Mouse (Mus musculus): ENCODE measurements around the gene Safb. TPM values are rescaled to one million over a fixed set of nuclear protein-coding genes. Genes with fewer than 3 reads are reported as not detected.
"Not testable (repeated sequence)": the region's sequence is repeated elsewhere in the genome, so short reads cannot be mapped to it uniquely, and the experiment has no call there.

The Safb gene
- polyA plus RNA-seq, 1 experiment from 2014 or later = 113 TPM

- Histone ChIP-seq H3K9ac (no peak overlapping the region), H3K9me3 (no peaks in the 10 kb centered on the region), H3K27ac (no peak overlapping the region), H3K4me2 (replicated peaks) (no peak overlapping the region), H3K36me3 (peaks cover 86% of the 10 kb centered on the region), H3K27me3 (no peaks in the 10 kb centered on the region), H3K4me1 (peaks cover 6% of the 10 kb centered on the region), H3K4me3 (no peak overlapping the region)
- no peak for ATAC-seq (ENCODE audit: low FRiP score, low read depth)
- 93% methylated on average over 28 of the region's 28 CpGs for WGBS
These were observed 18.8 kb downstream of the Safb start for GRCm38 (mm10) chr17:56603186-56604069.

- Histone ChIP-seq H3K36me3 (peaks cover 86% of the 10 kb centered on the region), H3K4me1 (peaks cover 12% of the 10 kb centered on the region), H3K9me3 (no peaks in the 10 kb centered on the region), H3K27me3 (no peaks in the 10 kb centered on the region), H3K4me2 (replicated peaks) (no peak overlapping the region), H3K27ac (no peak overlapping the region), H3K4me3 (no peak overlapping the region), H3K9ac (no peak overlapping the region)
- WGBS = 90% methylated on average over 9 of the region's 9 CpGs
- ATAC-seq (ENCODE audit: low FRiP score, low read depth) = no peak
These were observed 19.4 kb downstream of the Safb start for GRCm38 (mm10) chr17:56604070-56604380.

- no peak overlapping the region for H3K27ac ChIP-seq
- WGBS = 87% methylated on average over 3 of the region's 3 CpGs
These were observed 19.8 kb downstream of the Safb start for GRCm38 (mm10) chr17:56604422-56604821.

GRCm38 (mm10) chr17:56605431-56605830 is 20.8 kb downstream of the Safb start:
- no peak overlapping the region for H3K4me2 ChIP-seq (replicated peaks)
- no peak overlapping the region for H3K9ac ChIP-seq
- no peak overlapping the region for H3K27ac ChIP-seq
- peaks cover 19% of the 10 kb centered on the region for H3K4me1 ChIP-seq
- H3K9me3 ChIP-seq = no peaks in the 10 kb centered on the region
- no peaks in the 10 kb centered on the region for H3K27me3 ChIP-seq
- no peak for ATAC-seq (ENCODE audit: low FRiP score, low read depth)
- H3K4me3 ChIP-seq = no peak overlapping the region
- 89% methylated on average over 9 of the region's 9 CpGs for WGBS
- H3K36me3 ChIP-seq = peaks cover 72% of the 10 kb centered on the region

More at GRCm38 (mm10) chr17:56604422-56604821, 19.8 kb downstream of the Safb start:
- Histone ChIP-seq H3K9ac (no peak overlapping the region), H3K9me3 (no peaks in the 10 kb centered on the region), H3K4me2 (replicated peaks) (no peak overlapping the region), H3K4me1 (peaks cover 14% of the 10 kb centered on the region), H3K36me3 (peaks cover 82% of the 10 kb centered on the region), H3K4me3 (no peak overlapping the region), H3K27me3 (no peaks in the 10 kb centered on the region)
- ATAC-seq (ENCODE audit: low FRiP score, low read depth) = no peak

GRCm38 (mm10) chr17:56607521-56608062 is 23.0 kb downstream of the Safb start:
- no peaks in the 10 kb centered on the region for H3K27me3 ChIP-seq
- no peak overlapping the region for H3K4me2 ChIP-seq (replicated peaks)
- H3K36me3 ChIP-seq = peaks cover 51% of the 10 kb centered on the region
- H3K9me3 ChIP-seq = no peaks in the 10 kb centered on the region
- peaks cover 29% of the 10 kb centered on the region for H3K4me1 ChIP-seq
- no peak for ATAC-seq (ENCODE audit: low FRiP score, low read depth)
- H3K4me3 ChIP-seq = no peak overlapping the region; the same call in 1 of the 2 replicates
- H3K9ac ChIP-seq = 0 out of 2 replicates have a peak overlapping the region, but pooled peaks have one; percentile 26
- WGBS = 69% methylated on average over 3 of the region's 3 CpGs
- no peak overlapping the region for H3K27ac ChIP-seq

- H3K9me3 ChIP-seq = no peaks in the 10 kb centered on the region
- 45% methylated on average over 5 of the region's 5 CpGs for WGBS
- peak overlapping the region; percentile 85 for H3K9ac ChIP-seq
- no peaks in the 10 kb centered on the region for H3K27me3 ChIP-seq
- H3K27ac ChIP-seq = no peak overlapping the region; the same call in 1 of the 2 replicates
- no peak for ATAC-seq (ENCODE audit: low FRiP score, low read depth)
- H3K4me1 ChIP-seq = peaks cover 29% of the 10 kb centered on the region
- peak overlapping the region; percentile 88 for H3K4me2 ChIP-seq (replicated peaks)
- H3K36me3 ChIP-seq = peaks cover 40% of the 10 kb centered on the region
- peak overlapping the region; percentile 71 for H3K4me3 ChIP-seq
These were observed 24.1 kb downstream of the Safb start for GRCm38 (mm10) chr17:56608699-56609098.

GRCm38 (mm10) chr17:56609452-56610171 is 25.0 kb downstream of the Safb start, which contains the start of gene 2410015M20Rik:
Gene 2410015M20Rik (minus strand): TSS chr17:56609771.
- Histone ChIP-seq H3K27ac (peak within 1 kb of the TSS; percentile 48; the same call in 1 of the 2 replicates), H3K9ac (peak within 1 kb of the TSS; percentile 85), H3K36me3 (peaks cover 36% of the 10 kb centered on the region), H3K27me3 (no peaks in the 10 kb centered on the region), H3K4me2 (replicated peaks) (peak within 1 kb of the TSS; percentile 88), H3K9me3 (no peaks in the 10 kb centered on the region), H3K4me1 (peaks cover 36% of the 10 kb centered on the region), H3K4me3 (peak within 1 kb of the TSS; percentile 71)
- under 1% methylated on average over 44 of the region's 44 CpGs for WGBS
- peak; percentile 88 for ATAC-seq (ENCODE audit: low FRiP score, low read depth)

- no peak for ATAC-seq (ENCODE audit: low FRiP score, low read depth)
- peaks cover 36% of the 10 kb centered on the region for H3K36me3 ChIP-seq
- H3K4me2 ChIP-seq (replicated peaks) = no peak overlapping the region
- H3K27ac ChIP-seq = 0 out of 2 replicates have a peak overlapping the region, but pooled peaks have one; percentile 10
- 68% methylated on average over 2 of the region's 2 CpGs for WGBS
- no peaks in the 10 kb centered on the region for H3K27me3 ChIP-seq
- no peak overlapping the region for H3K4me3 ChIP-seq
- no peak overlapping the region for H3K9ac ChIP-seq
- peaks cover 44% of the 10 kb centered on the region for H3K4me1 ChIP-seq
- H3K9me3 ChIP-seq = no peaks in the 10 kb centered on the region
These were observed 26.7 kb downstream of the Safb start for GRCm38 (mm10) chr17:56611323-56611722.

- Histone ChIP-seq H3K4me1 (peaks cover 44% of the 10 kb centered on the region), H3K4me3 (no peak overlapping the region), H3K27me3 (no peaks in the 10 kb centered on the region), H3K9me3 (no peaks in the 10 kb centered on the region), H3K4me2 (replicated peaks) (0 out of 2 replicates have a peak overlapping the region, but pooled peaks have one; percentile 7), H3K36me3 (peaks cover 36% of the 10 kb centered on the region), H3K9ac (no peak overlapping the region), H3K27ac (no peak overlapping the region)
- 12% methylated on average over 14 of the region's 14 CpGs for WGBS
- no peak for ATAC-seq (ENCODE audit: low FRiP score, low read depth)
These were observed 27.4 kb downstream of the Safb start for GRCm38 (mm10) chr17:56611861-56612564.

- H3K4me3 ChIP-seq, H3K9ac ChIP-seq: not testable (repeated sequence)
- WGBS = 79% methylated on average over 10 of the region's 10 CpGs
These were observed 27.9 kb downstream of the Safb start for GRCm38 (mm10) chr17:56612565-56612939.

GRCm38 (mm10) chr17:56613236-56613844 is 28.7 kb downstream of the Safb start, which contains the start of gene Rpl36:
Gene Rpl36 (plus strand): TSS chr17:56613416.
- peak within 1 kb of the TSS; percentile 72 for H3K4me3 ChIP-seq
- H3K4me1 ChIP-seq = peaks cover 39% of the 10 kb centered on the region
- H3K9ac ChIP-seq = peak within 1 kb of the TSS; percentile 91
- WGBS = under 1% methylated on average over 52 of the region's 52 CpGs
- H3K36me3 ChIP-seq = peaks cover 42% of the 10 kb centered on the region
- peak; percentile 57 for ATAC-seq (ENCODE audit: low FRiP score, low read depth)
- H3K4me2 ChIP-seq (replicated peaks) = peak within 1 kb of the TSS; percentile 98
- no peaks in the 10 kb centered on the region for H3K27me3 ChIP-seq
- peak within 1 kb of the TSS; percentile 94 for H3K27ac ChIP-seq
- H3K9me3 ChIP-seq = no peaks in the 10 kb centered on the region

More at GRCm38 (mm10) chr17:56612565-56612939, 27.9 kb downstream of the Safb start:
- not testable (repeated sequence) for H3K27ac ChIP-seq; ATAC-seq (ENCODE audit: low FRiP score, low read depth); H3K27me3 ChIP-seq; H3K4me2 ChIP-seq (replicated peaks); H3K9me3 ChIP-seq
- Histone ChIP-seq H3K36me3 (peaks cover 36% of the 10 kb centered on the region), H3K4me1 (peaks cover 43% of the 10 kb centered on the region)

Measured in limb, embryonic 13.5 days (tissue).